Mouse (Mus musculus) adrenal gland, adult 2 months (tissue): Measurements from ENCODE around the gene Lpcat1. TPM values are rescaled to one million over a fixed set of nuclear protein-coding genes. Genes with fewer than 3 reads are reported as not detected.

ENCODE experiments used
- DNase-seq: peaks from one replicate; pipeline ENCODE4 v3.0.0; 2021
- long read RNA-seq: library from polyadenylated mRNA; stranded (forward); transcript quantifications from one replicate; pipeline ENCODE4 v2.0.0, GENCODE M21; 2021
- polyA plus RNA-seq: library from polyadenylated mRNA; depleted of rRNA; stranded (reverse); fragments of >200 nt; gene quantifications from 2 replicates; pipeline ENCODE4 v1.2.3, GENCODE M21; 2012; rRNA removed
- total RNA-seq, 2 experiments: library from RNA; stranded (reverse); gene quantifications; 2 replicates each; pipeline ENCODE4 v1.2.3; 2021

The Lpcat1 gene
- 10 to 100 TPM; 11.8 to 17.3 TPM for total RNA-seq
- 20.3 and 23.4 TPM in 2 replicates for polyA plus RNA-seq
- long read RNA-seq, transcript Lpcat1-201 (14 exons, 3,675 nt): major isoform, 26 of 31 reads
- long read RNA-seq, partial matches to known transcripts: 1 of 31 reads
- long read RNA-seq, other reads (novel, unspliced or antisense): 3 of 31 reads

DNA sequence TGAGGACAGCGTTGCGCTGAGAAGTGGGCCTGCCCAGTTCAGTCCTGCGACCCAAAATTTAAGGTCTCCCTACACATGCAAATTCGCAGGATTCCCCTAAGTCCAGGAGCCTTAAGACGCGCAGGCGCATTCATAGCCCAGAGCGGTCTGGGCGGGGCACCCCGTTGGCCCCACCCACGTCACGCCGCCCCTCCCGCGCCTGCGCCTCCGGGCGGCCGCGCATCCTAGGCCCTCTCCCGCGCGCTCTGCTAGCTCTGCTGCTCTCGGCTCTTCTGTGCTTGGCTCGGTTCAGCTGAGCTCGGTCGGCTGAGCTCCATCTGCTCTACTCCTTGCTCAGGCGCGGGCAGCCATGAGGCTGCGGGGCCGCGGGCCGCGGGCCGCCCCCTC is at the start of gene Lpcat1:
TSS of gene Lpcat1 (plus strand) at position 164 of the 387 bp plus-strand sequence.
- DNase-seq: peak; percentile 92

DNA sequence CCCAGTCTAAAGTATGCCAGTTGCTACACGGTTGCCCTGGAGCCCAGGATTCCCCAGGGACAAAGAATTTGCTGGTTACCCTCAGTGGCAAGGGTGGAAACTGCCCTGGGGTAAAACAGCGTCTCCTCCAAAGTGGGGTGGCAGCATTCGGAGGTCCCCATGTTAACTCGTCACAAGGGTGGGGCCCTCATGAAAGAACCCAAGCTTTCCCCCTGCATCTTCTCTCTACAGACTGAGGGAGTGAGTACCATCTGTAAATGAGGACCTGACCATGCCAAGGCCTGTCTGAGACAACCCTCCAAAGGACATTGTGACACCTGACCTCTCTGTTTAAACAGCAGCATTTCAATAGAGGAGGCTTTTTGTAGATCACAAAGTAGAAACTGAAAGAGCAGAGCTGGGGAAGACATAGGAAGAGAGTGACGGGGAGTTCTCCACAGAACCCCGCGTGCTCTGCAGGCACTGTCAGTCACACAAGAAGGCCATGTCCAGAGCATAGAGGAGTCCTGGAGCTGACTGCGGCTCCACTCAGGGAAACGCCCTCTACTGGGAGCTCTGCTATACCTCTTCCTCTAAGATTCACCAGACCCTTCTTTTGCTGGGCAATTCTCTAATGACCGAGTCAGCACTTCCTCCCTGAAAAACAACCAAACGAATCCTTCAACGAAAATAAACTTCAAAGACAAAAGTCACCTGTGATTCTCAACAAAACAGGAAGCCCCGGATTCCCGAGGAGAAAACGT is 49.3 kb upstream of the Lpcat1 start:
- DNase-seq: peak; percentile 36

DNA sequence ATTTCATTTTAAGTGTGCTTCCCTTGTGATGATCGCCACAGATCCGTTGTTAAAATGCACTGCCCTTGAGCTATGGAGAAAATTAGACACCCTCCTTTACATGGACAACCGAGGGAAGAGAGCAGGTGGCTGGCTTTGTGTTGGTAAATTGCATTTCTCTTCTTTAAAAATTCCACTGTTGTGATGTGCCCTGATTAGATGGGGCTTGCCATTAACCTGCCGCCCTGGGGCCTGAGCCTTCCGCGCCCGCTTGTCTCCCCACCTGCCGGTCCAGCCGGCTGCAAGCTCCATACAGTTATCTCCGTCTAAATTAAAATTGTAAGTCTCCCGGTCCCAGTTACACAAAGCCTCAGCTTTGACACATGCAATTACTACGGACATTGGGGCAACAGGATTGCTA is 48.7 kb upstream of the Lpcat1 start:
- DNase-seq: no peak

DNA sequence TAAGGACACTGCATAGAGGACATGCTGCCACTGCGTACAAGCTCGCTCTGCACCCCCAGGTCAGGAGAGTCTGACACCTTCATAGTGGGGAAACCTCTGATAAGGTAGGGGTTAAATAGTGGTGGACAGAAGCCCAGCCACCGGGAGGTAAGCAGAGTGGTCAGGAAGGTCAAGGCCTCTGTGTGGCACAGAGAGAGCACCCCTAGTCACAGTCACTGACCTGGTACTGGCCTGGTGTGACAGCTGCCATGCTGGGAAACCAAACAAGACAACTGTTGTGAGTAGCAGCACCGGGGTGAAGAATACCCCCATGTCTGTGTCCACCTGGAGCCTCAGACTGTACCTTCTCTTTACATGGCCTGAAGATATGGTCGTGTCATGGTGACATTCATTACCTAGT is 47.8 kb upstream of the Lpcat1 start:
- DNase-seq: no peak

DNA sequence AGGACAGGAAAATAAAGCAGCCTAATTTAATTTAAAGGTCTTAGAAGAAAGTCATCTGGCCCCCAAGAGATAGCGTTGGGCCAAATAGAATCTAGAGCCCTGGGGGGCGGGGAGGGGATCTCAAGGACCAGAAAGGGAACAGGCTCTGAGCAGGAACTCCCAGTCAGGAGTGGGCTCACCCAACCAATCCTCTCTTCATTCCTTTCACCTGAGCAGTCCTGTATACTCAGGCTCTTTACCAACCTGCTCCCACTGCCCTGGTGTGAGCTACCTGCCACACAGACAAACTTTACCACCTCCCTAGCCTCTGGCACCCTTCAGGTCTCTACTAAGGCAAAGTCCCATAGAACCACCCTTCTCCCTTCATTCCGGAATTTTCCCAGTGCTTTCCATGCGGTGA is 44.0 kb upstream of the Lpcat1 start:
- DNase-seq: no peak

- no peak for DNase-seq
Measured at GRCm38 (mm10) chr13:73425035-73425434, 42.0 kb upstream of the Lpcat1 start.

DNA sequence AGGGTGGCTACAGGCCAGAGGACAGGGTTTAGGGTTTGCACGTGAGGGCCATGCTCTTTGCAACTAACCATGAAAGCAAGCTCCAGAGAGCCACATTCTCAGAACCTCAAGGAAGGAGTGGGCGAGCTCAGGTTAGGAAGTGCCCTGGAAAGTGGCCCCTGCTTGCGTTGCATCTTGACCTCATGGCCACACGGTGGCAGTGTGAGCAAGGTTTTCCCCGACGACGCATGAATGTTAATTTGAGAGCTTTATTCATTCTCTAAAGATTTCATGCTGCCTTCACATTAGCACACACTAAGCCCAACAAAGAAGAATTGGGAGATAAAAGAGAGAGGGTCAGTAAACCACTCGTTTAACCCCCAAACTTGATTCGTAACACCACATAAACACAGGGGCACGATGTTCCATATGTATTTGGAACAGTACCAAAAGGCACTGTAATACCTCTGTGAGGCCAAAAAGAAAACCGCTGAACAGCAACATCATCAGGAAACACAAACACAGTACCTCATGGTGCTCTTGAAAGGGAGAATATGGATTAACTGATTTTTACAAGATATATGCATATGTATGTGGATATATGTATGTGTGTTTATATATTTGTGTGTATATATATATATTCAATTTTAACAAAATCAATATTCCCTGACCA is 41.0 kb upstream of the Lpcat1 start:
- peak; percentile 53 for DNase-seq

DNA sequence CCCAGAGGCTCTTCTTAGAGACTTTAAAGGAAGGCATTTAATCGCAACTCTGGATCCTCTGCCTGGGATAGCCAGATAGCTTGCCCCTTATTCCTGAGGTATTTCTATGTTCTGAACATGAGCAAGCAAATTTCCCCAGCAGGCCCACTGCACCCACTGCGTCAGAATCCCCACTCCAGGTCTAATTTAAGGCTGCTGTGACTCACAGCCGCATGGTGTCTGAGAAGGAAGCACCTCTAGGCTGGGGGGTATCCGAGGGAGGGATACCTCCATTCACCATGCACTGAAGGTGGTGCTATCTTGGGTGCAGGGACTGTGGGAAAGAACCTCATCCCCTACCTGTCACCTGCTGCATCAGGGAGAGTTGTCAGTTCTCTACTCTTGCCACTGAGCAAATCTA is 40.4 kb upstream of the Lpcat1 start:
- no peak for DNase-seq

GRCm38 (mm10) chr13:73429605-73430321 is 37.2 kb upstream of the Lpcat1 start:
- DNase-seq: no peak

DNA sequence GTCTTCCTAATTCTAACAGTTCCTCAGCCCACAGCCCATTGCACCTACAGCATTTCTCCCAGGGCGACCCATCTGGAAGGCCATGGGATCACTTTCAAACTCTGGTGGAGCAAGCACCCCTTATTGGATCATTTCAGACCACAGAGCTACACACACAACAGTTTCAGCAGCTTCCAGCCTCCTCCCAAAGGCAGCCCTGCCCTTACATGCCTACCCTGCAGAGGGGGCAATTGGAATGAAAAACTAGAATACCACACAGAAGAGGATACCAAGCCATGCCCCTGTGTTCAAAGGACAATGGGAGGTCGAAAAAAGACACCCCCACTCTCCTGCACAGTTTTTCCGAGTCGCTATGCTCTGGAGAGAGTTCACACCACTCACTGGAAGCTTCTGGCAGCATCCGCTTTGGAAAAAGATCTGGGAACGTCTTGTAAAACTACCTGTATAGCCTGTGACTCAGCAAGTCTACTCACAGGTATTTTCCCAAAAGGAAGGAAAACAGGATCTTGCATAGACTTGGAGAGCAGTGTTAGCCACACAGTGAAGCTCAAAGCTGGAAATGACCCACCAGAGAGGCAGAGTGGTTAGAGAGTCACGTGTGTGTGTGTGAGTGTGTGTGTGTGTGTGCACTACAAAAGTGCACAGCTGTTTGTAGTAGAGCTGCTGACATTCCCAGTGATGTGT is 34.4 kb upstream of the Lpcat1 start:
- DNase-seq: no peak

GRCm38 (mm10) chr13:73433681-73434535 is 33.1 kb upstream of the Lpcat1 start:
- no peak for DNase-seq

- DNase-seq: no peak
Measured at GRCm38 (mm10) chr13:73434687-73435086, 32.3 kb upstream of the Lpcat1 start.

GRCm38 (mm10) chr13:73435662-73436061 is 31.3 kb upstream of the Lpcat1 start:
- DNase-seq: no peak

- no peak for DNase-seq
Measured at GRCm38 (mm10) chr13:73439057-73439456, 27.9 kb upstream of the Lpcat1 start.

DNA sequence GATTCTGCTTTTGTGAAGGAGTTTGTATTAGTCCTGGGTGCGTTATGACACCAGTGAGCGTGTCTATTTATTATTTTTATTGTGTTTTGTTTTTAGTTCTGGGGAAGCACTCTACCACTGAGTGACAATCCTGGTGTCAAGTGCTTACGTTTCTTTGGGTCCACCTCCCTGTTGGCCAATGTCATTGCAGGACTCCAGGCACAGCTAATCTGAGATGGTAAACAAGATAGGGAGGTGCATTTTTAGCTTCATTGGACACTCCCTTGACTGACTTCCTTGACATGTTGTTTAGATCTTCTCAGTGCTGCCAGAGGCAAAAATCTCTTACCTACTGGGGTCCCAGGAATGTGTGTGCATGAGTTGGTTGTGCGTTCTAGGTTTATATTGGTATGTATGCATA is 26.0 kb upstream of the Lpcat1 start:
- DNase-seq: no peak

GRCm38 (mm10) chr13:73441686-73442085 is 25.3 kb upstream of the Lpcat1 start:
- DNase-seq: no peak

GRCm38 (mm10) chr13:73442431-73442830 is 24.6 kb upstream of the Lpcat1 start:
- DNase-seq: no peak

DNA sequence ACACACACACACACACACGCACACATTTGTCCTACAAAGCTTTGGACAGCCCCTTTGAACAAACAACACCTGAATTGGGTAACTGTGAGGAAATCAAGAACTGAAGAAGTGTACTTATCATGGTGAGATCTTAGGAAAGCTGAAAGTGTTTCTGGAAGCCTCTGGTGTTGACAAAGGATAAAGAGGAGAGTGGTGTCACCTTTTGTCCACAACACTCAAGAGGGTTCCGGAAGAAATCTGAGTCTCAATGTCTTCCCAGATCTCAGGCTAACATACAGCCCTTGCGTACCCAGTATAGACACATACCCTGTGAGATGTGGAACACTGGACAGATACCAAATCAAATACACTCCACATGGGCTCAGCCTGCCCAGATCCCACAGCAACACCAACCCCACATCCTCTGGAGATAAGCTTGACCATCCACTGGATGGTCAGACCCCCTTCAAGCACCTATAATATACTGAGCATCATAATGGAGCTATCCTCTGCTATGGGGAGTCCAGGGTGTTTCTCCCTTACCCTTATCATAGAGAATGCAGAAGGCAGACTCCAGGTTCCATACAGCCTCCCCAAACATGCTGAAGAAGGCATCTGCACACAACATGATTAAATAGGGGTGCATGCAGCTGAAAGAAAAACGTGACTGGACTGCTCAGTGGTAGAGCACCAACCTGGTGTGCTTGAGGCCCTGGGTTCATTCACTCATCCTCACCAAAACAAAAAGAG is 23.7 kb upstream of the Lpcat1 start:
- DNase-seq: no peak

- DNase-seq: peak; percentile 44
Measured at GRCm38 (mm10) chr13:73445087-73445486, 21.9 kb upstream of the Lpcat1 start.

GRCm38 (mm10) chr13:73446076-73446475 is 20.9 kb upstream of the Lpcat1 start:
- DNase-seq: no peak

DNA sequence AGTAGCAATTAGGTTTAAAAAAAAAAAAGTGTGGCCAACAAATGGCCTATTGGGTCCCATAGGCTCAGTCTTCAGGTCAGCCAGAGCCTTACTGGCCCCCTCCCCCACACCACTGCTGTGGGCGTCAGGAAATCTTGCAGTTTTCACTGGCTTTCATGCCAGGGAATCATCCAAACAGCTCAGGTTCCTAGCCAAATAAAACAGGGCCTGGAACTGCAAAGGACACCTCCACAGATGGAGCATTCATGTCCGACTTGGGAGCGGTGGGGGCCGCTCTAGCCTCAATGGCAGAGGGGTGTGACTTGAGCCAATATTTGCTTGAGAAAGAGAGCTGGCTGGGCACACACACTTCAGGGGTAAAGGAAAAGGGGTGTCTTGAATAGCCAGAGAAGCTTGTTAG is 20.5 kb upstream of the Lpcat1 start:
- no peak for DNase-seq
